Mouse (Mus musculus) lung, postnatal 0 days (tissue): ENCODE measurements around the gene Rbbp8nl. TPM values are rescaled to one million over a fixed set of nuclear protein-coding genes. Genes with fewer than 3 reads are reported as not detected.

Experiments
- ATAC-seq: fragments of 200-750 bp; cut with Nextera tagmentation; 2 replicates; pipeline ENCODE4 v1.8.0; 2017; ENCODE audit warnings: moderate library complexity
- DNase-seq: peaks from one replicate; pipeline ENCODE4 v3.0.0-alpha.2; 2016; ENCODE audit warnings: low spot score
- H3K27ac ChIP-seq: fragments of 300-500 bp; sonication (generic); 2 replicates; pipeline ENCODE4 v1.5.1; 2014; ENCODE audit warnings: antibody characterized with exemption, mild to moderate bottlenecking, low read length, mixed read lengths
- H3K27me3 ChIP-seq: fragments of 300-500 bp; sonication (generic); replicated peaks from 2 replicates; pipeline ENCODE4 v1.6.1; 2014; ENCODE audit warnings: low read length, mixed read lengths; ENCODE audit not compliant: insufficient read depth
- H3K36me3 ChIP-seq: fragments of 300-500 bp; sonication (generic); 2 replicates; pipeline ENCODE4 v1.6.1; 2014; ENCODE audit warnings: low read length, mixed read lengths; ENCODE audit not compliant: insufficient read depth
- H3K4me1 ChIP-seq: fragments of 300-500 bp; sonication (generic); 2 replicates; pipeline ENCODE4 v1.6.1; 2014; ENCODE audit warnings: antibody characterized with exemption, low read depth, low read length, mixed read lengths; ENCODE audit not compliant: insufficient read depth
- H3K4me2 ChIP-seq: fragments of 300-500 bp; sonication (generic); replicated peaks from 2 replicates; pipeline ENCODE4 v1.6.1; 2014; ENCODE audit warnings: low read depth, mild to moderate bottlenecking, low read length, moderate library complexity, mixed read lengths
- H3K4me3 ChIP-seq: fragments of 300-500 bp; sonication (generic); 2 replicates; pipeline ENCODE4 v1.5.1; 2014; ENCODE audit warnings: low read depth, low read length
- H3K9ac ChIP-seq: fragments of 300-500 bp; sonication (generic); replicated peaks from 2 replicates; pipeline ENCODE4 v1.6.1; 2014; ENCODE audit warnings: low read depth, mild to moderate bottlenecking
- H3K9me3 ChIP-seq: fragments of 300-500 bp; sonication (generic); 2 replicates; pipeline ENCODE4 v1.6.1; 2016; ENCODE audit warnings: low read length, mixed read lengths
- CTCF ChIP-seq: IDR thresholded peaks from 2 replicates; pipeline ENCODE4 v1.5.1; 2016; ENCODE audit warnings: antibody characterized with exemption, mild to moderate bottlenecking
- EP300 ChIP-seq: IDR thresholded peaks from 2 replicates; pipeline ENCODE4 v1.6.1; 2016; ENCODE audit warnings: antibody characterized with exemption, mild to moderate bottlenecking, control low read depth
- WGBS: fragments of 180-500 bp; shearing (Covaris S2); extraction: QIAGEN DNeasy Blood & Tissue Kit; methylation state at CpG from one replicate; pipeline ENCODE4 v1.1.7; 2014; 5-methylcytosine and 5-hydroxymethylcytosine counted together
- polyA plus RNA-seq: library from polyadenylated mRNA; unstranded; fragments of >200 nt; fragmentation: Nextera tagmentation; extraction: Ambion mirVana; gene quantifications from 2 replicates; pipeline ENCODE4 v1.2.1, GENCODE M21; 2015

The Rbbp8nl gene
- polyA plus RNA-seq, 1 experiment from 2014 or later = 0.20 TPM

- Histone ChIP-seq H3K36me3 (no peaks in the 10 kb centered on the region), H3K9ac (peak overlapping the region; percentile 88), H3K9me3 (no peaks in the 10 kb centered on the region), H3K27me3 (no peaks in the 10 kb centered on the region), H3K4me1 (peaks cover 21% of the 10 kb centered on the region; the same call in 1 of the 2 replicates), H3K4me3 (peak overlapping the region; percentile 69), H3K4me2 (peak overlapping the region; percentile 97), H3K27ac (peak overlapping the region; percentile 69; the same call in 1 of the 2 replicates)
- DNase-seq (no peak), ATAC-seq (peak; percentile 27)
- under 1% methylated on average over 32 of the region's 37 CpGs for WGBS
- TF ChIP-seq EP300 (no peak), CTCF (no peak)
Observed at GRCm38 (mm10) chr2:180272884-180273321, 16.8 kb downstream of the Rbbp8nl start.

- ATAC-seq = no peak
- Histone ChIP-seq H3K9ac (0 out of 2 replicates have a peak overlapping the region, but pooled peaks have one; percentile 26), H3K4me3 (no peak overlapping the region)
Observed at GRCm38 (mm10) chr2:180271804-180272395, 17.8 kb downstream of the Rbbp8nl start.

DNA sequence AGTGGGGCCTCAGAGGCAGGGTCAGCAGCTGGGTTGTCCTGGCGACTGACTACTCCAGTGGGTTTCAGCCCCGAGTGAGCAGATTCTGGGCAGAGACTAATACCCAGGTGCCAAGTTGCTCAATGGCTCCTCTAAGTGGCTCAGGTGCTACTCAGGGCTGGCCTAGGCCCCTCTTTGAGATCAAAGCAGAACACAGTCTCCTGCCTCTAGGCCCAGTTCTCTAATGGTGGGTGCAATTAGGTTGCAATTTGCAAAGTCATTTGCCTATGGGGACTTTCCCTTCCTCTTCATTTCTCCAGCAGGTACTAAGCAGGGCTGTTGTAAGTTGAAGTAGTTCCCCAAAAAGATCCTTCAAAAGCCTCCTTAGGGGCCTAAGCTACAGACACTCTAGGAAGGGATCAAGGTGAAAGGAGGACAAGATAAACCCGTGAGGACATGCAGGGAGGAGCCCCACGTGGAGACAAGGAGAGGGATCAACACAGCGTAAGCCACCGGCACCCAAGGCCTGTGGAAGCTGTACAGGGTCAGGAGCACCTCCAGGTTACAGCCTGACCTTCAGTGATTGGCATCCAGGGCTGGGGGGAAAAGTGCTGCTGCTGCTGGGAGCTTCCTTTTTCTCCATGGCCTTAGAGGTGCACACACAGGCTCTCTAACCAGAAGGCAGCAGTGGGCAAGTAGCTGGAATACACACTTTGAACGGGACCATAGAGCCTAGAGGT is 19.0 kb downstream of the Rbbp8nl start:
- WGBS = 53% methylated on average over 7 of the region's 7 CpGs
- ATAC-seq (peak; percentile 20), DNase-seq (peak; percentile 76)
- TF ChIP-seq CTCF (no peak), EP300 (peak; percentile 54)
- no peak overlapping the region for H3K4me3 ChIP-seq
- H3K9me3 ChIP-seq = no peaks in the 10 kb centered on the region
- peak overlapping the region; percentile 43; the same call in 1 of the 2 replicates for H3K27ac ChIP-seq
- H3K27me3 ChIP-seq = no peaks in the 10 kb centered on the region
- no peaks in the 10 kb centered on the region for H3K36me3 ChIP-seq
- no peak overlapping the region for H3K9ac ChIP-seq
- no peak overlapping the region for H3K4me2 ChIP-seq
- H3K4me1 ChIP-seq = peaks cover 14% of the 10 kb centered on the region; the same call in 1 of the 2 replicates

More at GRCm38 (mm10) chr2:180271804-180272395, 17.8 kb downstream of the Rbbp8nl start:
- Histone ChIP-seq H3K27me3 (no peaks in the 10 kb centered on the region), H3K9me3 (no peaks in the 10 kb centered on the region), H3K36me3 (no peaks in the 10 kb centered on the region), H3K4me1 (peaks cover 21% of the 10 kb centered on the region; the same call in 1 of the 2 replicates), H3K4me2 (peak overlapping the region; percentile 97), H3K27ac (no peak overlapping the region)
- 60% methylated on average over 5 of the region's 5 CpGs for WGBS
- no peak for TF ChIP-seq EP300
- no peak for TF ChIP-seq CTCF
- DNase-seq = no peak

DNA sequence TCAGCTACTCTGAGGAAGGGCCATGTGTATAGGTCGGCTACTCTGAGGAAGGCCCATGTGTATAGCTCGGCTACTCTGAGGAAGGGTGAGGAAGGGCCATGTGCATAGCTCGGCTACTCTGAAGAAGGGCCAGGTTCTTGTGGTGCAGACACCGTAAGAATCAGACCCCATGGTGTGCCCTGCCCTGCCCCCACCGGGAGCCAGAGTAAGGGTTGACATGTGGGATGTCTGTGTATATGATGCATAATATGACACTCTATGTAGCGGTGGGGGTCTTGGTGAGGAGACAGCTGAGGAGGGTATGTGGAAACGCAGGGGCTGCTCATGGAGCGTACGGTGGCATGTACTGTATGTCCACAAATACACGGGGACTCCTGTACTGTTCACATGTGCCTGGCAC is 20.4 kb downstream of the Rbbp8nl start:
- no peak overlapping the region for H3K4me2 ChIP-seq
- H3K9ac ChIP-seq = no peak overlapping the region
- H3K27me3 ChIP-seq = no peaks in the 10 kb centered on the region
- no peaks in the 10 kb centered on the region for H3K36me3 ChIP-seq
- no peak for ATAC-seq
- H3K27ac ChIP-seq = no peak overlapping the region
- no peak for DNase-seq
- H3K9me3 ChIP-seq = no peaks in the 10 kb centered on the region
- WGBS = 92% methylated on average over 10 of the region's 10 CpGs
- no peak for TF ChIP-seq EP300
- no peak for TF ChIP-seq CTCF
- H3K4me3 ChIP-seq = no peak overlapping the region
- peaks cover 14% of the 10 kb centered on the region; the same call in 1 of the 2 replicates for H3K4me1 ChIP-seq

DNA sequence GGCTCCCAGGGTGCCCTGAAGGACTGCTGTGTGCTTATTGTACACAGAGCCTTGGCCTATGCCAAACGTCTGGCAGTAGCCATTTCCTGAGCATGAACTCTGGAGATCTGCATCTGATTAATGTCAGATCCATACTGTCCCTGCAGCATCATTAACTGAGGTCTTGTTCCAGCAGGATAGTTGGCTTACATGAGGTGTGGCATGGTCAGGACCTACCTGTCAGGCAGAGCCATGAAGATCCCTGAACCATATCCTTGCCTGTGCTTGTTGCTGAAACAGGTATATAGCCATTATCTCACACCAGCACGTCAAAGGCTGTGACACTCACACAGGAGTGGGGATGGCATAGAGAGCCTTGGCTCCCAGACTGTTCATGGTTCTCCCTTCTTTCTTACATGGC is 21.7 kb downstream of the Rbbp8nl start:
- no peak for ATAC-seq
- H3K9me3 ChIP-seq = no peaks in the 10 kb centered on the region
- H3K4me3 ChIP-seq = no peak overlapping the region
- no peaks in the 10 kb centered on the region for H3K27me3 ChIP-seq
- 66% methylated on average over 2 of the region's 2 CpGs for WGBS
- no peak for DNase-seq
- no peak overlapping the region for H3K27ac ChIP-seq
- H3K36me3 ChIP-seq = peaks cover 12% of the 10 kb centered on the region
- no peak overlapping the region for H3K9ac ChIP-seq
- no peak overlapping the region for H3K4me2 ChIP-seq
- no peak for TF ChIP-seq EP300
- no peak for TF ChIP-seq CTCF
- peaks cover 9% of the 10 kb centered on the region; the same call in 1 of the 2 replicates for H3K4me1 ChIP-seq

DNA sequence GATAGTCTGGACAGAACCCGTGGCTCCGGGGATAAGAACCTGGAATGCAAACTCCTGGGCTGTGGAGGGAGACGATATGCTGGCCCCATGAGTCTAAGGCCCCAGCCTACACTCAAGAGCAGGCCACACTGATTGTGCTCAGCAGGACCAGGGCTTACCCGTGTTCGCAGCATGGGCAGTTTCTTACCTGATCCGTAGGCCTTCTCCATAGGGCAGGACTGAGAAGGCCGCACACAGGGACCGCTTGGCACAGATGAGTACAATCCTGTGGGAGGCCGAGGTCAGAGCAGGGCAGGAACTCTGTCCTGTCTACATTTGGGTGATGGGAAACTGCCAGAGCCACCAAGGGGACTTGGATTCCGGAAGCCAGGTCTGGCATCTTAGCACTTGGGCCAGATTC is 26.8 kb downstream of the Rbbp8nl start:
- H3K4me1 ChIP-seq = peaks cover 1% of the 10 kb centered on the region; the same call in 1 of the 2 replicates
- no peak overlapping the region for H3K4me2 ChIP-seq
- no peak for DNase-seq
- H3K9ac ChIP-seq = no peak overlapping the region
- WGBS = 73% methylated on average over 10 of the region's 10 CpGs
- H3K4me3 ChIP-seq = no peak overlapping the region
- peaks cover 23% of the 10 kb centered on the region for H3K36me3 ChIP-seq
- TF ChIP-seq EP300 (no peak), CTCF (no peak)
- H3K27me3 ChIP-seq = no peaks in the 10 kb centered on the region
- H3K9me3 ChIP-seq = no peaks in the 10 kb centered on the region
- peak overlapping the region; percentile 62 for H3K27ac ChIP-seq
- ATAC-seq = peak; percentile 14; the same call in 1 of the 2 replicates
